Mouse (Mus musculus): ENCODE results near the gene Esp6.

GRCm38 (mm10) chr17:40598294-40598693 lies 37.0 kb downstream of the Esp6 start, which contains the start of gene Esp4:
- TF ChIP-seq CTCF (IDR thresholded peaks at IDR 0.05; ENCODE audit: extremely low read depth, insufficient read depth, insufficient read length, insufficient replicate concordance): no peak
- TF ChIP-seq POLR2A (IDR thresholded peaks at IDR 0.05; ENCODE audit: low read depth, low read length): no peak

Measured in spleen, adult 2 months (tissue).